Mouse (Mus musculus) limb, embryonic 13.5 days (tissue): ENCODE results near the gene Rbfox3. TPM values are rescaled to one million over a fixed set of nuclear protein-coding genes. Genes with fewer than 3 reads are reported as not detected.

ENCODE experiments used
- ATAC-seq: fragments of 200-750 bp; cut with Nextera tagmentation; 2 replicates; pipeline ENCODE4 v1.8.0; 2017; ENCODE audit warnings: low read depth, moderate number of reproducible peaks, moderate TSS enrichment; ENCODE audit not compliant: low FRiP score
- H3K27ac ChIP-seq: fragments of 300-500 bp; sonication (generic); 2 replicates; pipeline ENCODE4 v1.5.1; 2015; ENCODE audit warnings: inconsistent platforms, mild to moderate bottlenecking, moderate library complexity
- H3K27me3 ChIP-seq: fragments of 300-500 bp; sonication (generic); 2 replicates; pipeline ENCODE4 v1.6.1; 2015; ENCODE audit warnings: mild to moderate bottlenecking, inconsistent platforms
- H3K36me3 ChIP-seq: fragments of 300-500 bp; sonication (generic); 2 replicates; pipeline ENCODE4 v1.6.1; 2015; ENCODE audit warnings: inconsistent platforms, mild to moderate bottlenecking, moderate library complexity
- H3K4me1 ChIP-seq: fragments of 300-500 bp; sonication (generic); 2 replicates; pipeline ENCODE4 v1.6.1; 2015; ENCODE audit warnings: inconsistent platforms
- H3K4me2 ChIP-seq: fragments of 300-500 bp; sonication (generic); replicated peaks from 2 replicates; pipeline ENCODE4 v1.6.1; 2015; ENCODE audit warnings: inconsistent platforms, mild to moderate bottlenecking, moderate library complexity
- H3K4me3 ChIP-seq: fragments of 300-500 bp; sonication (generic); 2 replicates; pipeline ENCODE4 v1.5.1; 2015; ENCODE audit warnings: moderate library complexity, mild to moderate bottlenecking, inconsistent platforms
- H3K9ac ChIP-seq: fragments of 300-500 bp; sonication (generic); 2 replicates; pipeline ENCODE4 v1.6.1; 2015; ENCODE audit warnings: mild to moderate bottlenecking, inconsistent platforms
- H3K9me3 ChIP-seq: fragments of 300-500 bp; sonication (generic); 2 replicates; pipeline ENCODE4 v1.6.1; 2016; ENCODE audit warnings: inconsistent platforms
- WGBS: fragments of 180-500 bp; shearing (Covaris S2); methylation state at CpG from one replicate; pipeline ENCODE4 v1.1.7; 2015; 5-methylcytosine and 5-hydroxymethylcytosine counted together
- polyA plus RNA-seq: library from polyadenylated mRNA; unstranded; fragments of >200 nt; fragmentation: Nextera tagmentation; extraction: Ambion mirVana; gene quantifications from 2 replicates; pipeline ENCODE4 v1.2.1, GENCODE M21; 2015

Gene Rbfox3
- polyA plus RNA-seq, 1 experiment from 2014 or later = 0.93 TPM

- under 1% methylated on average over 15 of the region's 15 CpGs for WGBS
- Histone ChIP-seq H3K4me2 (peak overlapping the region; percentile 55), H3K9ac (no peak overlapping the region), H3K9me3 (no peaks in the 10 kb centered on the region), H3K4me3 (peak overlapping the region; percentile 25), H3K27me3 (peaks cover 58% of the 10 kb centered on the region), H3K4me1 (peaks cover 19% of the 10 kb centered on the region), H3K27ac (no peak overlapping the region), H3K36me3 (no peaks in the 10 kb centered on the region)
- ATAC-seq = 0 out of 2 replicates have a peak, but pooled peaks have one; percentile 43
These were observed 166.6 kb downstream of the Rbfox3 start for GRCm38 (mm10) chr11:118744782-118745181.

GRCm38 (mm10) chr11:118742762-118743161 lies 168.6 kb downstream of the Rbfox3 start:
- no peaks in the 10 kb centered on the region for H3K36me3 ChIP-seq
- no peak overlapping the region for H3K4me2 ChIP-seq
- no peak overlapping the region for H3K4me3 ChIP-seq
- WGBS = 12% methylated on average over 3 of the region's 3 CpGs
- H3K27me3 ChIP-seq = peaks cover 58% of the 10 kb centered on the region
- no peaks in the 10 kb centered on the region for H3K9me3 ChIP-seq
- H3K4me1 ChIP-seq = peaks cover 27% of the 10 kb centered on the region
- H3K27ac ChIP-seq = no peak overlapping the region
- H3K9ac ChIP-seq = no peak overlapping the region
- ATAC-seq = no peak

GRCm38 (mm10) chr11:118741262-118741661 lies 170.1 kb downstream of the Rbfox3 start:
- Histone ChIP-seq H3K4me3 (no peak overlapping the region), H3K4me1 (peaks cover 27% of the 10 kb centered on the region), H3K36me3 (no peaks in the 10 kb centered on the region), H3K27me3 (peaks cover 49% of the 10 kb centered on the region), H3K9ac (no peak overlapping the region), H3K9me3 (no peaks in the 10 kb centered on the region), H3K27ac (no peak overlapping the region), H3K4me2 (no peak overlapping the region)
- no peak for ATAC-seq
- WGBS = 32% methylated on average over 6 of the region's 6 CpGs

GRCm38 (mm10) chr11:118740001-118740400 lies 171.4 kb downstream of the Rbfox3 start:
- Histone ChIP-seq H3K27ac (no peak overlapping the region), H3K36me3 (no peaks in the 10 kb centered on the region), H3K9me3 (no peaks in the 10 kb centered on the region), H3K4me1 (peaks cover 23% of the 10 kb centered on the region), H3K9ac (no peak overlapping the region), H3K4me3 (no peak overlapping the region), H3K4me2 (peak overlapping the region; percentile 51), H3K27me3 (peaks cover 36% of the 10 kb centered on the region)
- 16% methylated on average over 6 of the region's 6 CpGs for WGBS
- ATAC-seq = no peak

- WGBS = 9% methylated on average over 23 of the region's 23 CpGs
- peaks cover 14% of the 10 kb centered on the region for H3K4me1 ChIP-seq
- H3K27ac ChIP-seq = no peak overlapping the region
- H3K9ac ChIP-seq = no peak overlapping the region
- no peak overlapping the region for H3K4me3 ChIP-seq
- peaks cover 28% of the 10 kb centered on the region for H3K27me3 ChIP-seq
- ATAC-seq = peak; percentile 54
- H3K4me2 ChIP-seq = peak overlapping the region; percentile 51
- H3K9me3 ChIP-seq = no peaks in the 10 kb centered on the region
- H3K36me3 ChIP-seq = no peaks in the 10 kb centered on the region
These were observed 172.3 kb downstream of the Rbfox3 start for GRCm38 (mm10) chr11:118738855-118739832.

GRCm38 (mm10) chr11:118738323-118738722 lies 173.1 kb downstream of the Rbfox3 start:
- Histone ChIP-seq H3K4me1 (peaks cover 13% of the 10 kb centered on the region), H3K4me3 (no peak overlapping the region), H3K4me2 (no peak overlapping the region), H3K9me3 (no peaks in the 10 kb centered on the region), H3K27me3 (peaks cover 20% of the 10 kb centered on the region), H3K27ac (no peak overlapping the region), H3K9ac (no peak overlapping the region), H3K36me3 (no peaks in the 10 kb centered on the region)
- 0 out of 2 replicates have a peak, but pooled peaks have one; percentile 12 for ATAC-seq
- WGBS = 17% methylated on average over 6 of the region's 7 CpGs

GRCm38 (mm10) chr11:118737821-118738220 lies 173.6 kb downstream of the Rbfox3 start:
- H3K4me2 ChIP-seq = no peak overlapping the region
- 58% methylated on average over 3 of the region's 3 CpGs for WGBS
- H3K36me3 ChIP-seq = no peaks in the 10 kb centered on the region
- H3K9ac ChIP-seq = no peak overlapping the region
- H3K27me3 ChIP-seq = peaks cover 16% of the 10 kb centered on the region
- H3K27ac ChIP-seq = no peak overlapping the region
- H3K4me3 ChIP-seq = no peak overlapping the region
- peaks cover 13% of the 10 kb centered on the region for H3K4me1 ChIP-seq
- ATAC-seq = no peak
- no peaks in the 10 kb centered on the region for H3K9me3 ChIP-seq

GRCm38 (mm10) chr11:118736993-118737392 lies 174.4 kb downstream of the Rbfox3 start:
- H3K27me3 ChIP-seq = peaks cover 13% of the 10 kb centered on the region
- WGBS = 76% methylated on average over 4 of the region's 4 CpGs
- no peaks in the 10 kb centered on the region for H3K36me3 ChIP-seq
- no peak overlapping the region for H3K4me3 ChIP-seq
- H3K9ac ChIP-seq = no peak overlapping the region
- no peak for ATAC-seq
- no peak overlapping the region for H3K27ac ChIP-seq
- peaks cover 13% of the 10 kb centered on the region for H3K4me1 ChIP-seq
- no peaks in the 10 kb centered on the region for H3K9me3 ChIP-seq
- no peak overlapping the region for H3K4me2 ChIP-seq

- 75% methylated on average over 5 of the region's 5 CpGs for WGBS
- no peak overlapping the region for H3K27ac ChIP-seq
- peaks cover 15% of the 10 kb centered on the region; the same call in 1 of the 2 replicates for H3K4me1 ChIP-seq
- H3K4me2 ChIP-seq = no peak overlapping the region
- H3K9ac ChIP-seq = no peak overlapping the region
- no peaks in the 10 kb centered on the region; the same call in 1 of the 2 replicates for H3K27me3 ChIP-seq
- no peak overlapping the region for H3K4me3 ChIP-seq
- no peaks in the 10 kb centered on the region for H3K9me3 ChIP-seq
- ATAC-seq = no peak
- H3K36me3 ChIP-seq = no peaks in the 10 kb centered on the region
These were observed 179.7 kb downstream of the Rbfox3 start for GRCm38 (mm10) chr11:118731655-118732054.

GRCm38 (mm10) chr11:118729373-118729772 lies 182.0 kb downstream of the Rbfox3 start:
- H3K4me1 ChIP-seq = peaks cover 15% of the 10 kb centered on the region; the same call in 1 of the 2 replicates
- no peaks in the 10 kb centered on the region for H3K36me3 ChIP-seq
- no peak overlapping the region for H3K4me3 ChIP-seq
- H3K27ac ChIP-seq = no peak overlapping the region
- no peak overlapping the region for H3K4me2 ChIP-seq
- WGBS = 34% methylated on average over 8 of the region's 8 CpGs
- H3K9me3 ChIP-seq = no peaks in the 10 kb centered on the region
- H3K27me3 ChIP-seq = no peaks in the 10 kb centered on the region; the same call in 1 of the 2 replicates
- no peak for ATAC-seq
- H3K9ac ChIP-seq = no peak overlapping the region

- WGBS = 59% methylated on average over 12 of the region's 12 CpGs
- Histone ChIP-seq H3K27me3 (no peaks in the 10 kb centered on the region; the same call in 1 of the 2 replicates), H3K4me3 (no peak overlapping the region), H3K36me3 (no peaks in the 10 kb centered on the region), H3K9me3 (no peaks in the 10 kb centered on the region), H3K9ac (no peak overlapping the region), H3K4me2 (no peak overlapping the region), H3K4me1 (peaks cover 15% of the 10 kb centered on the region; the same call in 1 of the 2 replicates), H3K27ac (no peak overlapping the region)
- ATAC-seq = no peak
These were observed 182.6 kb downstream of the Rbfox3 start for GRCm38 (mm10) chr11:118728797-118729196.

GRCm38 (mm10) chr11:118728083-118728551 lies 183.3 kb downstream of the Rbfox3 start:
- WGBS = 21% methylated on average over 8 of the region's 8 CpGs
- H3K4me1 ChIP-seq = peaks cover 15% of the 10 kb centered on the region; the same call in 1 of the 2 replicates
- no peaks in the 10 kb centered on the region; the same call in 1 of the 2 replicates for H3K27me3 ChIP-seq
- no peaks in the 10 kb centered on the region for H3K9me3 ChIP-seq
- H3K4me2 ChIP-seq = no peak overlapping the region
- H3K36me3 ChIP-seq = no peaks in the 10 kb centered on the region
- H3K9ac ChIP-seq = no peak overlapping the region
- no peak overlapping the region for H3K27ac ChIP-seq
- no peak overlapping the region for H3K4me3 ChIP-seq
- ATAC-seq = no peak
